Mouse (Mus musculus): ENCODE results near the gene C1s2.
"Not testable (repeated sequence)": the region's sequence is repeated elsewhere in the genome, so short reads cannot be mapped to it uniquely, and the experiment has no call there.

The C1s2 gene

DNA sequence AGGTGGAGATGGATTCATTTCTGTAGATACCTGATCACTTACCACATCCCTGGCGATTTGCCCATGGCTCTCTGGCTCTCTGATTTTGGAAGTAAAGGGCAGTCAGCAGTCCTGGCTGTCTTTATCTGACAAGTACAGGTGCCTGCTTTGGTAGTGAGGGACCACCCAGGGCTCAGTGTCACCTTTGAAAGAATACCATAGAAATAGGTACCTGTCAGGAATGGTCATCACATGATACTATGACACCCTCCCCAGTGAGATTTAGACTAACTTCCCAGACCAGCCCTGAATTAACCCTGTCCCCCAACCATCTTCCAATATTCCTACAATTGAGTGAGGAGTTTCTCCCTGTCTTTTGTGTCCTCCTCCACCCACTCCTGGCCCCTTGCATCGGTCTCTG is at the start of gene C1s2:
Gene C1s2, minus strand, starts transcription at position 101 of the 400 bp plus-strand sequence.
- in situ Hi-C loops (cut with MboI; ENCODE audit: low sequenced_read_pairs): not testable (repeated sequence)

DNA sequence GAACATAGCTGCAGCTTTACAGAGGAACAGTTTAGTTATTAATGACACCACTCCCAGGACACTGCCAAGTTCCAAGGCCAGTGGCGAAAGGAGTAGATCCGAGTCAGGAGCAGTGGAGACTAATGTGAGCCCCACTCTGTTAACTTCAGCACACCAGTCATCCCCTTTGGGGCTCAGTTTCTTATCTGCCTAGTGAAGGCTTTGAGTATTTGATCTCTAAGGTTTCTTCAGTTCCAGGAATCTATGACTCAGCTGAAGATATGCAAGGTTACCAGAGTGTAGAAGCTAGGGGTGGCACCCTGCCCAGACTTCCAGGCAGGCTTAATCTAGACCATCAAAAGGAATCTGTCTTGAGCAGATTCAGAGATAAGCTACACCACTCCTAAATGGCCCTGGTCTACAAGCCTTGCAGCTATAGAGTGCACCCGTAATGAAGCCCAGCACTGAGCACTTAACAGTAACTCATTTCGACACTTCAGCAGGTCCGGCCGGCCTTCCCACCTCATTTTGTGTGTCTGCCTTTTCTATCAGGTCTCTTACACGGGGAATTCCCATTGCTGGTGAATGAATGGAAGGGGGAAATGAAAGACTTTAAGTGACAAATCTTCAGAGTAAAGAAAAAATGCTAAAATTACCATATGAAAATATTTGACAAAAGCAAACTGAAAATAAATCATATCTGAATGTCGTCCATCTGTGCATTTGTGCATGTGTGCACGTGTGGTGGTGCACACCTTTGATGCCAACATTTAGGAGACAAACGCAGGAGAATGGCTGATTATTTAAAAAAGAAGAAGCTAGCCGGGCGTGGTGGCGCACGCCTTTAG is 47.9 kb upstream of the C1s2 start:
- in situ Hi-C loops (cut with MboI; ENCODE audit: low sequenced_read_pairs): no loop called here

GRCm38 (mm10) chr6:124682291-124682690 is 46.4 kb upstream of the C1s2 start:
- in situ Hi-C loops (cut with MboI; ENCODE audit: low sequenced_read_pairs): not testable (repeated sequence)

DNA sequence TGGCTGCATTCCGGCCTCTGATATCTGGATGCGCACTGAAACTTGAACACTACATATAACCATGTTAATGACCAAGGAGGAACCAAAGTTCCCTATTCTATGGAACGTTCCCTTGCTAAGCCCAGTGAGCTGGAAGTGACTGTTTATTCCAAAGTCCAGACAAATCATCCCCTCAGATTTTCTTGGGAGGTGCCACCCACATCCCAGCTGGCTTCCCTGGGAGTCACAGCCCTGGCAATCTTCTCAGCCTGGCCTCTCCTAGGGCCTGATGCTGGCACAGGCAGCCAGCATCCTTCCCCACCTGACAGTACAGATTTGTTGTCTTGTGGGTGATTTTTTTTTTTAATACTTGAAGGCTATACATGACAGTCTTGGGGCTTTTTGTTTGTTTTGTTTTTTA is 43.6 kb upstream of the C1s2 start:
- in situ Hi-C loops (cut with MboI; ENCODE audit: low sequenced_read_pairs): no loop called here

DNA sequence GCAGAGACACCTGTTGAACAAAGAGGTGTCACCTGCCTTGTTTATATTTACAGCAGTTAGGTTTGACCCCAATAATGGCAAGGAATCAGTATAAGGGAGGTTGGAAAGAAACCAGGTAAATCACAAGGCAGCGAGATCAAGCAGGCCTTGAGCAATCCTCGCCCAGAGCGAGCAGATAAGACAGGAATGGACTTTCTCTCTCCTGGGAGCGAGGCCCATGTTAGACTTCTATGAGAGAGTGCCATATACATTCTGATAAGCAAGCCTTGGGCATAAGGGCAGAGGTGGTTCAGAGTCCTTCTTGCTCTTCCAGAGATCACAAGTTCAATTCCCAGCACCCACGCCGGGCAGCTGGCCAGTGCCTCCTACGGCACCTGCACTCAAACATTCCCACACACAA is 42.9 kb upstream of the C1s2 start:
- in situ Hi-C loops (cut with MboI; ENCODE audit: low sequenced_read_pairs): no loop called here

DNA sequence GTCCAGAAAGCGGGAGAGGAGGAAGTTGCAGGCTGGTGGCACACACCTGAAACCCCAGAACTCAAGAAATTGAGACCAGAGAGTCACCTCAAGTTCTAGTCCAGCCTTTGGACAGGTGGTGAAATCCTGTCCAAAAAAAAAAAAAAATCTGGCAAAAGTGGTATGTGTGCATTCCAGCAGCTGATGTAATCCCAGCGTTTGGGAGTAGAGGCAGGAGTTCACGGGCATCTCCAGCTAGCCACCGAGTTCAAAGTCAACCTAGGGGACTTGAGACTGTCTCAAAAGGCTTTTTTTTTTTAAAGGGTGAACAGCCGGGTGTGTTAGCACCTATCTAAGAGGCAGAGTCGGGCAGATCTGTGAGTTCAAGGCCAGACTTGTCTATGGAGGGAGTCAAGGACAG is 40.3 kb upstream of the C1s2 start:
- in situ Hi-C loops (cut with MboI; ENCODE audit: low sequenced_read_pairs): no loop called here

- in situ Hi-C loops (cut with MboI; ENCODE audit: low sequenced_read_pairs): no loop called here
Observed at GRCm38 (mm10) chr6:124674591-124674990, 38.7 kb upstream of the C1s2 start.

DNA sequence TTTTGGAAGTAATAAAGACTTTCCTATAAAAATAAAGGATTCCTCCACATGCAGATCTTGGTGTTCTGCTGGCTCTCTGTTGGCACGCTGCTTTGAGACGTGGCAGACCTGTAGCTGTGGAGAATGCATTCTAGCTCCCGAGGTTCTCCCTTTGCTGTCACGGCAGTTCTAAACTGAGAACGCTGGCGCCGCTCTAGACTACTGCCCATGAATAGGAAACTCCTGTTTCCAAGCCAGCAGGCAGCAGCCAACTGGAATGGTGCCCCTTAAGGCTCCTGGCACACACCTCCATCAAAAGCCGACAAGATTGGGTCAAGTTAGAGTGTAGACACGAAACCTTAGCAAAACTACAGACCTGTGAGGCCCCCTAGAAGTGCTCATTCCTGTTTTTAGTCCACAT is 37.7 kb upstream of the C1s2 start:
- in situ Hi-C loops (cut with MboI; ENCODE audit: low sequenced_read_pairs): no loop called here

- in situ Hi-C loops (cut with MboI; ENCODE audit: low sequenced_read_pairs): no loop called here
Observed at GRCm38 (mm10) chr6:124672100-124672499, 36.2 kb upstream of the C1s2 start.

DNA sequence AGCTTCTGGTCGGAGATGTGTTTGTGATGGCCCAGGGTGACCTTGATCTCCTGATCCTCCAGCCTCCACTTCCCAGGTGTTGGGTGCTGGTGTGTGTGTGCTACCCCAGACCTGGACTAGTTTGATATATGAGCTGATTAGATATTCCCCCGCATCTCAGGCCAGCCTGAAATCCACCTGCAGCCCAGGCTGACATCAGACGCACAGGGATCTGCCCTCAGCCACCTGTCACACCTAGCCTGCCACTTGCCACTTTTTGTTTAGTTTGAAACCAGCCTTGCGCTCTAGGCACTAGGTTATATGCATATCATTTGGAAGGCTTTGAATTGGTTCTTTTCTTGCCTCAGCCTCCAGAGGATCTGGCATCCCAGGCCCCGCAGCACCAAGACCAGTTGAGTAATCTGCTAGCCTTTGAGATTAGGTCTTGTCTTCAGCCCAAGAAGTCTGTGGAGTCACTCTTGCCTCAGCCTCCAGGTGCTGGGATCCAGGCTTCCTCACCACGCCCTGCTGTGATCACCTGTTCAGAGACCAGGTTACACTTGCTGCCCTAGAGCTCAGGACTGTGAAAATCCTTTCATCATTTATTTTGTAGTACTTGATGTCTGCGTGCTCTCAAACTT is 34.5 kb upstream of the C1s2 start:
- in situ Hi-C loops (cut with MboI; ENCODE audit: low sequenced_read_pairs): no loop called here

DNA sequence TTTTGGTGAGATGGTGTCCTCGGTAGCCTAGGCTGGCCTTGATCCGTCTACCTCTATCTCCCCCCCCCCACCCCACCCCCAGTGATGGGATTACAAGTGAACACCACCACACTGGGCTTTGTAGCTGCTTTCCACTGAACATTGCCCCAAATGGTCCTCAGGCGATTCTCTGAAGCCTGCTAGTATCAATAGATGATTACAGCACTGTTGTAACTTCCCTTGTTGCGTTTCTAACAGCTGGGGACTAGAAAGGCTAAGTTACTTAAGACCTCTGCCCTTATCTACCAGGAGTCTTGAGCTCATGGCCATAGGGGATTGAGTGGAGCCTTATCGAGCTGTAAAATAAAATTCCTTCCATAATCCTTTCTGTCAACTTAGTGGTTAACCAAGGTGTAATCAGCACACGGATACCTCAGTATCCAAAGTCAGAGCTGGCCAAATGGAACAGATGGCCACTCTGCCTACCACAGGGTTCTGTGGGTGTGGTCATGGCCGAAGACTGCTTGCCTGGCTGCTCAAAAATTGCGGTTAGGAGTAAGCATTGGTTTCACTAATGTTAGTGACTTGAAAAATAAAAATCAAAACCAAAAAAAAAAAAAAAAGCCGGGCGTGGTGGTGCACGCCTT is 33.5 kb upstream of the C1s2 start:
- in situ Hi-C loops (cut with MboI; ENCODE audit: low sequenced_read_pairs): no loop called here

DNA sequence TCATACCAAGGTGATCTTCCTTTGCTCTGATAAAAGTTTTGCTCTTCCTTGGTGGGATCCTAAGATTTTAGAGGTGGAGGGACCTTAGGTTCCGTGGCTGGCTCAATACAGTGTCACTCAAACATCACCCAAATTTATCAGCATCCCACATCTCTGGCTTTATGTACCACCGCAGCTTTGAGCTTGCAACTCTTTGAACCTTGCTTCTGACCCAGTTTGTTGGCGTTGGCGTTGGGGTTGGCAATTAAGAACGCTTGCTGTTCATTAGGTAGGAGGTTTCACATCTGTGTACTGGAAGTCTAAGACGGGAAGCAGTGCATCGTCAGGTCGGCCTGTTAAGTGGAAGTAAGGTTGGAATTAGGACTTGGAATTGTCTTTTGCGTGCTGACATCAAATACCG is 29.1 kb upstream of the C1s2 start:
- in situ Hi-C loops (cut with MboI; ENCODE audit: low sequenced_read_pairs): no loop called here

DNA sequence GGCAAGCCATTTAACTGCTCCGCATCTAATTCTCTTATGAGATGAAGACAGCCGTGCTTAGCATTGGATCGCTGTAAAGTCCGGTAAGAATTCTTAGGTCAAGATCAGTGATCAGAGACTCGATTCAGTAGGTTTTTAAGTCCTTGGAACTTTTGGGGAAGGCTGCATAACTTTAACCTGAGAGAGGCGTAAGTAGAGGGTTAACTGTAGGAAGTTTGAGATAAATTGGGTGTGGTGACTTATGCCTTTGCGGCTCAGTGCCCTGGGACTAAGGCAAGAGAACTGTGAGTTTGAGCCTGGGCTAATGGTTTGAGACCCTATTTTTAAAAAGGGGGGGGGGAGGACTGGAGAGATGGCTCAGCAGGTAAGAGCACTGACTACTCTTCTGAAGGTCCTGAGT is 28.4 kb upstream of the C1s2 start:
- in situ Hi-C loops (cut with MboI; ENCODE audit: low sequenced_read_pairs): no loop called here

DNA sequence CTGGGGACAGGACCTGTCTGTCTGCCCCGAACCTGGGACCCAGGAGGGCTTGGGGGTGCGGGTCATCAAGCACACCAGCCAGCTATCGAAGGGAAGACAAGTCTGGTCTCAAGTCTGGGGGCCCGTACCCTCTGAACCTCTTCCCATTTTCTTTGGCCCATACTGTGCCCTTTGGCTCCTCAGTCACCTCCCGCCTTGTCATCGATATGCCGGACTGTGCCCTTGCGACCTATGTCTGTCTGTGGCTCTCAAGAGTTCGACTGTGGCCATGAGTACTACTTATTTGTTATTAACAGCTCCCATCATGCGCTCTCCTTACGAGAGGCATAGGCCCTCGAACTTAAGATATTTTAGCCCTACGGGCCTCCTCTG is 27.5 kb upstream of the C1s2 start:
- in situ Hi-C loops (cut with MboI; ENCODE audit: low sequenced_read_pairs): no loop called here

DNA sequence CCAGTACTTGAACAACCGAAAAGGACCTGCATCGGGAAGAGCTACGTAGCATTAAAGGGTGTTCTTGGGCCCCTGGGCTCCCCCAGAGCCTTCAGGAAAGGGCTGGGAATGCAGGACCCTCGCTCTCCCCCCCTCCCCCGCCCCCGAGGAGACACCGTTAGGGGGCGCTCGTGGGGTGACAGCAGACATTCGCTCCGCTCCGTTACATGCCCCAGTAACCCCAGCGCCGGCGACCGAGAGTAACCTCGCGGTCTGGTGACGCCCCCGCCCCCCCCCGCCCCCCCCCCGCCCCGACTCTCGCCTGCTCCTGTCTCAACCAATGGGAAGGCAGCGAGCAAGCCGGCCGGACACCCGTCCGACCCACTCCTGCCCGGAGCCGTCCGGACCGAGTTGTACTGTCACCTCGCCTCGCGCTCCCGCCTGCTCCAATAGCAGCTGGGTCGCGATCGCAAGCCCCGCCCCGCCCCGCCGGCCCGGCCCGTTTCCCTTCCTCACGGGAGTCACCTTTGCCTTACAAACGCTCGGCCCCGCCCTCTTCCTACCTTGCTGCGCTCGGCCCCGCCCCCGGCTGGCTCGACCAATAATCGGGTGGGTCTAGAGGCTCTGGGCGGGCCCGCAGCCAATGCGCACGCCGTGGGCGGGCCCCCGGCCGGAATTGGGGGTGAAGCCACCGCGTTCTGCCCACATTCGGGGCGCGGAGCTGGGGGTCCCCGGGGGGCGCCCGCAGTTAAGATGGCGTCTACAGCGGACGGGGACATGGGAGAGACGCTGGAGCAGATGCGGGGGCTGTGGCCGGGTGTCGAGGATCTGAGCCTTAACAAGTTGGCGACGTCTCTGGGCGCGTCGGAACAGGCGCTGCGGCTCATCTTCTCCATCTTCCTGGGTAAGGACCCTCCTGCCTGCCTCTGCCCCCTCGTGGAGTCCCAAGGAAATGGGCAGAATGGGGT is 26.9 kb upstream of the C1s2 start, which contains the start of gene Lpcat3:
Gene Lpcat3, plus strand, starts transcription at position 551 of the 947 bp plus-strand sequence.
- in situ Hi-C loops (cut with MboI; ENCODE audit: low sequenced_read_pairs): no loop called here

DNA sequence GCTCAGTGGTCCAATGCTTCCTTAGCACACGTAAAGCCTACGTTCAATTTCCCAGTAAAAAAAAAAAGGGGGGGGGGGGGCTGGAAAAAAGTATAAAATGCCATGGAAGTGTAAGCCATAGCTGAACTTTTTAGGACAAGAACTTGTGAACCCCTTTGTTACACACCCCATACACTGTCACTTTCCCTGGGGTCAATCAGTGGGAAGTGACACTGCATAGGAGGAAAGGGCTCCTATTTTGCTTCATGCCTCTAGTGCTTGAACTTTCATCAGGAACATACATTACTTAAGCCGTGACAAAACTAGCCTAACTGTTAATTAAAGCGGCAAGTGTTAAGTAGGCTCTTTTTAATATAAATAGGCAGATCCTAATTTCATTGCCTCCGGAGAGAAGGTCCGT is 26.1 kb upstream of the C1s2 start:
- in situ Hi-C loops (cut with MboI; ENCODE audit: low sequenced_read_pairs): no loop called here

GRCm38 (mm10) chr6:124661156-124661806 is 25.4 kb upstream of the C1s2 start:
- in situ Hi-C loops (cut with MboI; ENCODE audit: low sequenced_read_pairs): no loop called here

- in situ Hi-C loops (cut with MboI; ENCODE audit: low sequenced_read_pairs): no loop called here
Observed at GRCm38 (mm10) chr6:124658067-124658466, 22.2 kb upstream of the C1s2 start.

- in situ Hi-C loops (cut with MboI; ENCODE audit: low sequenced_read_pairs): no loop called here
Observed at GRCm38 (mm10) chr6:124655893-124656292, 20.0 kb upstream of the C1s2 start.

DNA sequence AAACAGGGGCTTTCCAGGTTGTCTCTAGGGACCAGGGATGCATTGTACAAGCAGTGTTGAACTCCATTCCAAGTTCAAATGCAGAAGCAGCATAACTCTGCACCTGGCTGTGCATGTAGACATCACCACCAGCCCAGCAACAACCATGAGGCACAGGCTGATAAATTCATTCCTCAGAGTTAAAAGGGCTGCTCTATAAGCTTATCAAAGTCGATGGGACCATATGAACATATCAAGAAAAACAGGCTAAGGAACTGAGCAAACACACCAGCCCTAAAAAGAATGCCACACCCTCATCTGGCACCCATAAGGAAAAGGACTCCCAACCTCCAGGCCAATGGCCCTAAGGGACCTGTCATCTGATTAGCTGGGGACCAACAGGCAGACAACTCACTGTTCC is 10.5 kb upstream of the C1s2 start:
- in situ Hi-C loops (cut with MboI; ENCODE audit: low sequenced_read_pairs): no loop called here
